In the genomic region with DNA sequence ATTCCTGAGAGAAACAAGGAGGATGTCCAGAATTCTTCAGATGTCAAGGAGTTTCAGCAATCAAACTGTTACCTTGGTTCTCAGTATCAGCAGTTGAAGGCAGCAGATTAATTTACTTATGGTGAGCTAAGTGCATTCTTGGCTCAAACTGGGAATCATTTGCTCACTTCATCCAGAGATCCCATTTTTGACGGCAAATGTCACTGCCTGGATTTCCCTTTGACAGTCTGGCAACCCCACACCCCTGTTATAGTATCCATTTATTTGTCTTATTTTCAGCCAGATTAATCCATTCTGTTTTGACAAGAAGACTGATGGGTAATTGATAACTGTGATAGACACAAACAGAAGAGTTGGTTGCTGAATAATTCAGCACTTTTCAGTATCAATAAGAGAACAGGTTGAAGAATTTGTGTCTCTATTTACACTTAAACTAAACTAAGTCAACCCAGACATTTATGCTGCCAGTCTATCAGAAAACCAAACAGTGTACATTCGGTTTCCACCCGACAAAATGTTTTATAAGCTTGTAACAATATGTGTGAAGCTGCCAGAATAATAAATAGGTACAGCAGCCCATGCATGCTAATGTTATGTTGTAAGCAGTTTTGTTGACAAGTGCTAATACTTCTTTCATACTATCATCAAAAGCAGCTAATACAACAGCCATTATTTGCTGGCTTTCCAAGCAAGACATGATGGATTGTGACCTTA, we compare ENCODE assay signal across 22 mouse cellular contexts.
DNase-seq lines count a peak whose midpoint lies in the region; ATAC-seq and TF ChIP-seq lines count a peak whose summit lies in the region.
"Had no signal": no experiment of that assay in that cellular context is flagged by ENCODE, and none has a peak within 500 bp of the region (broad histone marks: within the 10 kb centered on the region; RNA-seq: fewer than 3 reads in every experiment).

No protein-coding gene starts in this region.

- H3K4me1 ChIP-seq in forebrain, embryonic 12.5 days, result no peaks in the 10 kb centered on the region
- H3K4me1 ChIP-seq in forebrain, embryonic 10.5 days, result 0 out of 2 replicates have a peak, but pooled peaks cover 3% of the 10 kb centered on the region
- H3K4me1 ChIP-seq in forebrain, postnatal 0 days (ENCODE audit: insufficient read depth), result 0 out of 2 replicates have a peak, but pooled peaks cover 6% of the 10 kb centered on the region
- H3K4me1 ChIP-seq in hindbrain, embryonic 16.5 days (ENCODE audit: control insufficient read depth, insufficient read depth, low read depth, low read length), result 0 out of 2 replicates have a peak, but pooled peaks cover 3% of the 10 kb centered on the region
- H3K4me1 ChIP-seq: embryonic facial prominence, embryonic 13.5 days; heart, embryonic 12.5 days had no signal

- ATAC-seq in forebrain, embryonic 12.5 days (ENCODE audit: low FRiP score), result peak; percentile 20; the same call in 1 of the 2 replicates
- ATAC-seq in forebrain, postnatal 0 days, result peak; percentile 65; the same call in 1 of the 2 replicates
- ATAC-seq in hindbrain, embryonic 16.5 days, result 0 out of 2 replicates have a peak, but pooled peaks have one; percentile 34
- ATAC-seq: CD4-positive, CD25-positive, alpha-beta regulatory T cell, adult 4 months had no signal

- no peaks in the 10 kb centered on the region for H3K36me3 ChIP-seq in forebrain, embryonic 12.5 days (replicated peaks)
- no peaks in the 10 kb centered on the region for H3K36me3 ChIP-seq in forebrain, embryonic 10.5 days (replicated peaks)
- no peaks in the 10 kb centered on the region for H3K36me3 ChIP-seq in forebrain, postnatal 0 days (ENCODE audit: insufficient read depth)
- H3K36me3 ChIP-seq in hindbrain, embryonic 16.5 days (ENCODE audit: control insufficient read depth, insufficient read depth, low read length), result no peaks in the 10 kb centered on the region
- H3K36me3 ChIP-seq: embryonic facial prominence, embryonic 13.5 days; G1E; heart, embryonic 12.5 days; hindbrain, embryonic 15.5 days had no signal

- DNase-seq in forebrain, embryonic 10.5 days (ENCODE audit: extremely low spot score, low spot score), result no peak
- DNase-seq in brain, embryonic 14.5 days (ENCODE audit: low read depth), result peak; percentile 75
- peak; percentile 25 for DNase-seq in forebrain, postnatal 0 days
- no peak for DNase-seq in yolk sac, embryonic 10.5 days (ENCODE audit: low spot score)
- DNase-seq in frontal cortex, postnatal 10 days (ENCODE audit: low spot score in 2 of 2), result no peak
- DNase-seq: adrenal gland, adult 8-10 months; adrenal gland, postnatal 36 days; B cell, adult 2 months; cerebellum, adult 11 months; cerebellum, adult 8-10 months; cerebellum, postnatal 14 days; embryo, embryonic 11 days; gastrocnemius, postnatal 14 days; heart, adult 2 months; kidney, adult 11 months had no signal

- H3K9me3 ChIP-seq in forebrain, embryonic 12.5 days, result no peaks in the 10 kb centered on the region
- no peaks in the 10 kb centered on the region for H3K9me3 ChIP-seq in forebrain, embryonic 10.5 days
- no peaks in the 10 kb centered on the region for H3K9me3 ChIP-seq in forebrain, postnatal 0 days (ENCODE audit: low read length)
- no peaks in the 10 kb centered on the region for H3K9me3 ChIP-seq in hindbrain, embryonic 16.5 days (ENCODE audit: control insufficient read depth, low read length)
- H3K9me3 ChIP-seq: embryonic facial prominence, embryonic 13.5 days; G1E; heart, embryonic 12.5 days; hindbrain, embryonic 15.5 days had no signal

- H3K27me3 ChIP-seq in forebrain, embryonic 12.5 days, result no peaks in the 10 kb centered on the region
- H3K27me3 ChIP-seq in forebrain, embryonic 10.5 days (ENCODE audit: poor library complexity, severe bottlenecking), result no peaks in the 10 kb centered on the region
- H3K27me3 ChIP-seq in forebrain, postnatal 0 days (ENCODE audit: insufficient read depth, low read length), result no peaks in the 10 kb centered on the region
- H3K27me3 ChIP-seq in hindbrain, embryonic 16.5 days (replicated peaks; ENCODE audit: control insufficient read depth, insufficient read depth, low read length), result no peaks in the 10 kb centered on the region
- H3K27me3 ChIP-seq: embryonic facial prominence, embryonic 13.5 days; heart, embryonic 12.5 days; hindbrain, embryonic 15.5 days had no signal

- no peak overlapping the region for H3K9ac ChIP-seq in forebrain, embryonic 12.5 days
- H3K9ac ChIP-seq in forebrain, postnatal 0 days, result no peak overlapping the region
- H3K9ac ChIP-seq in hindbrain, embryonic 16.5 days (ENCODE audit: low read depth, low read length), result no peak overlapping the region
- H3K9ac ChIP-seq: embryonic facial prominence, embryonic 13.5 days; heart, embryonic 12.5 days; hindbrain, embryonic 15.5 days had no signal

- no peak for TF ChIP-seq CTCF in brain, embryonic 14.5 days (IDR thresholded peaks at IDR 0.05; ENCODE audit: borderline replicate concordance, extremely low read depth, insufficient read depth, insufficient read length)
- no peak for TF ChIP-seq CTCF in forebrain, postnatal 0 days (IDR thresholded peaks at IDR 0.05; ENCODE audit: low read depth)

- no peak for TF ChIP-seq POLR2A in brain, embryonic 14.5 days (IDR thresholded peaks at IDR 0.05; ENCODE audit: borderline replicate concordance, extremely low read depth, insufficient read depth, insufficient read length, poor library complexity, severe bottlenecking)

- H3K4me2 ChIP-seq in forebrain, embryonic 12.5 days, result no peak overlapping the region
- no peak overlapping the region for H3K4me2 ChIP-seq in forebrain, postnatal 0 days (ENCODE audit: low read depth)
- H3K4me2 ChIP-seq in hindbrain, embryonic 16.5 days (ENCODE audit: low read length), result no peak overlapping the region
- H3K4me2 ChIP-seq: embryonic facial prominence, embryonic 13.5 days; heart, embryonic 12.5 days; hindbrain, embryonic 15.5 days had no signal

- WGBS in forebrain, embryonic 12.5 days, result 46% methylated on average over 3 of the region's 3 CpGs
- WGBS in forebrain, embryonic 10.5 days, result 83% methylated on average over 3 of the region's 3 CpGs
- WGBS in forebrain, postnatal 0 days, result 18% methylated on average over 3 of the region's 3 CpGs
- WGBS in hindbrain, embryonic 16.5 days, result 29% methylated on average over 3 of the region's 3 CpGs

- no peak overlapping the region for H3K4me3 ChIP-seq in forebrain, embryonic 12.5 days (replicated peaks)
- no peak overlapping the region for H3K4me3 ChIP-seq in forebrain, embryonic 10.5 days
- H3K4me3 ChIP-seq in forebrain, postnatal 0 days (ENCODE audit: low read depth, low read length), result no peak overlapping the region
- H3K4me3 ChIP-seq in hindbrain, embryonic 16.5 days (ENCODE audit: low read length), result no peak overlapping the region
- H3K4me3 ChIP-seq: embryonic facial prominence, embryonic 13.5 days; heart, adult 2 months; heart, embryonic 12.5 days; hindbrain, embryonic 15.5 days had no signal

- H3K27ac ChIP-seq in forebrain, embryonic 12.5 days, result no peak overlapping the region
- no peak overlapping the region for H3K27ac ChIP-seq in forebrain, embryonic 10.5 days
- H3K27ac ChIP-seq in forebrain, postnatal 0 days (ENCODE audit: low read depth, low read length), result no peak overlapping the region
- no peak overlapping the region for H3K27ac ChIP-seq in hindbrain, embryonic 16.5 days (ENCODE audit: low read depth, low read length)
- H3K27ac ChIP-seq: embryonic facial prominence, embryonic 13.5 days; heart, adult 2 months; hindbrain, embryonic 15.5 days had no signal

Comparison
In these comparisons a context has a peak if more than half of its experiments do, and no peak if none do; other contexts are left out.
1. DNase-seq: peak in brain, embryonic 14.5 days (single experiment) and forebrain, postnatal 0 days (single experiment); none in forebrain, embryonic 10.5 days (single experiment), yolk sac, embryonic 10.5 days (single experiment) and frontal cortex, postnatal 10 days (0 of 2).
2. Peak in every context shown above with its lines, with median percentiles within 50 percentile points of each other: ATAC-seq.